Mouse (Mus musculus): ENCODE measurements at regions not wholly inside any gene's neighbourhood (a gene's known extent, or its start where the extent isn't known, plus 50 kb on each side); places are given as distances from the start of the nearest gene placed in this dataset.

DNA sequence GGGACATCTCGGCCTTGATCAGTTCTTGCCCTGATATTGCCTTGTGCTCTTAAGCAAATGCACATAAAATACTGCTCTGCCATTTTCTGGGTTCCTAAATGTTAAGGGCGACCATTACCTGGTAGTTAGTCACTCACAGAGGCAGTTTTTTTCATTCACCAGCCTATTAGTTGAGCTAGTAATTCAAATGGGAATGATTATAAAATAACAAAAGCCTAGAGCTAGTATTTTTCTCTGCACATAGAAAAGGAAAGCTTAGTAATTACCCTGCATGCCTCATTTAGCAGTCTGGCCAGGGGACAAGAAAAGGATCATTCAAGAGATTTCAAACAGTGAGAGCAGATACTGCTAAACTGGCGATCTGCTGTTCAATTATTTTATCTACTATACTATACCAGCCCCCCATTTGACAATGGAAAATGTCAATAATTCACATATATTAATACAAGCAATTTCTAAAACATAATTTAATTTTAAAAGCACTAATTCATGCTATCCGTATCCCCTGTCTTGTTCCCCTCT lies 645.1 kb downstream of the Pdha2 start:
- H3K9me3 ChIP-seq (ENCODE audit: control insufficient read depth, low read length), result no peaks in the 10 kb centered on the region
- H3K36me3 ChIP-seq (ENCODE audit: control insufficient read depth, insufficient read depth, low read length), result no peaks in the 10 kb centered on the region
- no peaks in the 10 kb centered on the region for H3K4me1 ChIP-seq (ENCODE audit: control insufficient read depth, insufficient read depth, low read length)
- WGBS, result 74% methylated on average over 4 of the region's 4 CpGs
- H3K9ac ChIP-seq (ENCODE audit: low read depth, low read length, severe bottlenecking), result no peak overlapping the region
- H3K4me3 ChIP-seq (replicated peaks; ENCODE audit: low read length), result no peak overlapping the region
- H3K27me3 ChIP-seq (ENCODE audit: control insufficient read depth, insufficient read depth, low read length), result no peaks in the 10 kb centered on the region
- DNase-seq (ENCODE audit: low spot score), result no peak
- TF ChIP-seq POLR2A (IDR thresholded peaks at IDR 0.05; ENCODE audit: borderline replicate concordance, extremely low read depth, insufficient read depth, insufficient read length), result no peak
- ATAC-seq (ENCODE audit: low FRiP score, low read depth), result no peak
- no peak overlapping the region for H3K27ac ChIP-seq (replicated peaks; ENCODE audit: low read depth, low read length)
- no peak overlapping the region for H3K4me2 ChIP-seq (replicated peaks; ENCODE audit: low read depth, low read length, severe bottlenecking)

DNA sequence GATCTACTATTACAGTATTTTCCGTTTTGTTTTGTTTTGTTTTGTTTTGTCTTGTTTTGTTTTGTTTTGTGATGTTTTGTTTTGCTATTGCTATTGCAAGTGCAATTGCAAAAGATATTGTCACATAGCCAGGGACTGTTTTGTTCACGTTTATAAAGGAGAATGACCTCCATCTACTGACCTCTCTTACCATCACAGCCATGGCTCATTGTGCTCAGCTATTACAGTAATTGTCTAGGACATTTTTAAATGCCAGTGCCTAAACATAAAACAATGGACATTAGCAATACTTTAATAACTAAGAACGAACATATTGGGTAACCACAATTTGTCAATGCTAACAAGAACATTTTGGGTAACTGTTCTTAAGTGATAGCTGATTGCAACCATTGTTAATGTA lies 657.4 kb downstream of the Pdha2 start:
- 73% methylated on average over 3 of the region's 3 CpGs for WGBS
- Histone ChIP-seq H3K4me3 (replicated peaks; ENCODE audit: low read length) (no peak overlapping the region), H3K9me3 (ENCODE audit: control insufficient read depth, low read length) (no peaks in the 10 kb centered on the region), H3K4me1 (ENCODE audit: control insufficient read depth, insufficient read depth, low read length) (no peaks in the 10 kb centered on the region), H3K9ac (ENCODE audit: low read depth, low read length, severe bottlenecking) (no peak overlapping the region), H3K27me3 (ENCODE audit: control insufficient read depth, insufficient read depth, low read length) (no peaks in the 10 kb centered on the region), H3K4me2 (replicated peaks; ENCODE audit: low read depth, low read length, severe bottlenecking) (no peak overlapping the region), H3K27ac (replicated peaks; ENCODE audit: low read depth, low read length) (no peak overlapping the region), H3K36me3 (ENCODE audit: control insufficient read depth, insufficient read depth, low read length) (no peaks in the 10 kb centered on the region)
- DNase-seq (ENCODE audit: low spot score), result no peak
- TF ChIP-seq POLR2A (IDR thresholded peaks at IDR 0.05; ENCODE audit: borderline replicate concordance, extremely low read depth, insufficient read depth, insufficient read length), result no peak
- ATAC-seq (ENCODE audit: low FRiP score, low read depth), result no peak

DNA sequence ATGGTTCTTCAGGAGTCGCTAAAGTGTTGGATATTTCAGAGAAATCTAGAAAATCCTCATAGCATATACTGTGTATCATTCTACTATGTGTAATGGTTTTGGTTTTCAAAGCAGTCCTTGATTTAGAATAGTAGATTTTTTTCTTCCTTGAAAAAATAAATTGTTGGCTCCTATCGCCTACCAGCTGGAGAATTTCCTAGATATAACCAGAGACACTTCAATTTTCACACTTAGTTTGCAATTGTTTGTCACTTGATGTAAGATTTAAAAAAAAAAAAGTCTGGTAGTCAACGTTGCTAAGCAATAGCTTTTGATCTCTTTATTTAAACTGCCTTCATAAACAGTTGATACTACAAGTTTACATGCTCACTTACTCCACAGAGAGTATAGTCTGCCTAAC lies 663.7 kb downstream of the Pdha2 start:
- H3K9me3 ChIP-seq (ENCODE audit: control insufficient read depth, low read length), result no peaks in the 10 kb centered on the region
- H3K4me3 ChIP-seq (replicated peaks; ENCODE audit: low read length), result no peak overlapping the region
- no peak overlapping the region for H3K9ac ChIP-seq (ENCODE audit: low read depth, low read length, severe bottlenecking)
- no peak overlapping the region for H3K4me2 ChIP-seq (replicated peaks; ENCODE audit: low read depth, low read length, severe bottlenecking)
- no peaks in the 10 kb centered on the region for H3K27me3 ChIP-seq (ENCODE audit: control insufficient read depth, insufficient read depth, low read length)
- DNase-seq (ENCODE audit: low spot score) (no peak), ATAC-seq (ENCODE audit: low FRiP score, low read depth) (no peak)
- TF ChIP-seq POLR2A (IDR thresholded peaks at IDR 0.05; ENCODE audit: borderline replicate concordance, extremely low read depth, insufficient read depth, insufficient read length), result no peak
- no peaks in the 10 kb centered on the region for H3K36me3 ChIP-seq (ENCODE audit: control insufficient read depth, insufficient read depth, low read length)
- H3K4me1 ChIP-seq (ENCODE audit: control insufficient read depth, insufficient read depth, low read length), result no peaks in the 10 kb centered on the region
- H3K27ac ChIP-seq (replicated peaks; ENCODE audit: low read depth, low read length), result no peak overlapping the region
- 76% methylated on average over 3 of the region's 3 CpGs for WGBS

DNA sequence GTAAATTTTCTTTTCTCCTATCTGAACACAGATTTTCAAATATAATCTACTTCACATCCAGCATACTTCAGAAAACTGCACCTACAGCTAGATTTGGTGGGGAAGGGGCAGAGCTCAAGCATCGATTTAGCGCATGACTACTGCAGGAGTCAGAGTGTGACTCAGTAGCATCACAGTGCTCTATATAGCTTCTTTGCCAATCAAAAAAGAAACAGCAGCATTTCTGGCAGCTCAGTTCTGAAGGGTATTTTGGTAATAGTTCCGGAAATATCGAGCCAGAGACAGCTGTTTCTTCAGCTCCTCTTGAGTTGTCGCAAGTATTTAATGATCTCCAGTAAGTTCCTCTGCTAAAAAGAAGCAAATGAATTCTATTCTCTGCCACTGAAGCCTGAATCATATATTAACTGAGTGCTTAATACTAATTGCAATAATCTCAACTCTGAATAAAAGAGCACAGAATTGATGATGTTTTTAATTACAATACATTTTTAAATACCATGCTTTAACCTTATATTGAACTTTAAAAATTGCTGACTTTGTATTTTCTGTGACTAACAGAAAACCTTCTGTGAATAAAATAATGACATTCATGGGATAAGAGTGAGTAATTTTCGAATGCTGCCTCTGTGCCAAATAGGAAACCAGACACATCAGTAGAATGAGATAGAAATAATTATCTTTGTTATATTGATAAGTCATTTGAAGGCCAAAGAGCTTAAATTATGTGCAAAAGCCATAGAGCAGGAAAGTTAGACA lies 680.2 kb downstream of the Pdha2 start:
- Histone ChIP-seq H3K4me3 (replicated peaks; ENCODE audit: low read length) (no peak overlapping the region), H3K27ac (replicated peaks; ENCODE audit: low read depth, low read length) (no peak overlapping the region), H3K9ac (ENCODE audit: low read depth, low read length, severe bottlenecking) (no peak overlapping the region), H3K4me2 (replicated peaks; ENCODE audit: low read depth, low read length, severe bottlenecking) (no peak overlapping the region), H3K9me3 (ENCODE audit: control insufficient read depth, low read length) (no peaks in the 10 kb centered on the region), H3K27me3 (ENCODE audit: control insufficient read depth, insufficient read depth, low read length) (no peaks in the 10 kb centered on the region), H3K36me3 (ENCODE audit: control insufficient read depth, insufficient read depth, low read length) (no peaks in the 10 kb centered on the region), H3K4me1 (ENCODE audit: control insufficient read depth, insufficient read depth, low read length) (no peaks in the 10 kb centered on the region)
- DNase-seq (ENCODE audit: low spot score), result no peak
- no peak for ATAC-seq (ENCODE audit: low FRiP score, low read depth)
- whole genome bisulfite sequencing, result 82% methylated on average over 6 of the region's 6 CpGs
- no peak for TF ChIP-seq POLR2A (IDR thresholded peaks at IDR 0.05; ENCODE audit: borderline replicate concordance, extremely low read depth, insufficient read depth, insufficient read length)

DNA sequence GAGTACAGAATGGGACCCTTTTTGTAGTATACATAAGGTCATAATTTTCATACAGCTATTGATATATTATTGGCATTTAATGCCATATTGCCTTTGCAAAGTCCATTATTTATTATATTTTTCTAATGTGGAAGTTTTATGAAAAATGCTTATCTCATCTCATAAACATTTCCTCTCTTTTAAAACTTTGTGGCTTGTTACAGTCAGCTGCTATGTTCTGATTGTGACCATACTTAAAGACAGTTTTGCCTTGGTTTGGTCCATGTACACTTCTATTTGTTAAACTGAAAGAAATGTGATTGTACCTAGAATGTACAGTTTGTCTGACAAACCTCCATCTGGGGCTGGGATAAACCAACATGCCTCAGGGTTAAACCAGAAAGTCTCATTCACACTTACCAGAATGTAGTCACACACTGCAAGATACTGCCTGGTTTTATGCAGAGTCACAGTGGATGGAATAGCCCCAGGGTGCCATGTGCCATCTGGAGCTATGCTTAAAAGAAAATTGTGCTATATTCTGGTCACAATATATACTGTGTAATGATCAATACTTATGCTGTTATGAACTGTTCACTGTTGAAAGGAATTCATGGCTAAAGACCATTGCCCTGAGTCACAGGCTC lies 690.4 kb downstream of the Pdha2 start:
- H3K9ac ChIP-seq (ENCODE audit: low read depth, low read length, severe bottlenecking), result no peak overlapping the region
- no peak overlapping the region for H3K4me2 ChIP-seq (replicated peaks; ENCODE audit: low read depth, low read length, severe bottlenecking)
- no peaks in the 10 kb centered on the region for H3K27me3 ChIP-seq (ENCODE audit: control insufficient read depth, insufficient read depth, low read length)
- no peaks in the 10 kb centered on the region for H3K9me3 ChIP-seq (ENCODE audit: control insufficient read depth, low read length)
- H3K36me3 ChIP-seq (ENCODE audit: control insufficient read depth, insufficient read depth, low read length), result no peaks in the 10 kb centered on the region
- H3K4me1 ChIP-seq (ENCODE audit: control insufficient read depth, insufficient read depth, low read length), result no peaks in the 10 kb centered on the region
- no peak overlapping the region for H3K27ac ChIP-seq (replicated peaks; ENCODE audit: low read depth, low read length)
- no peak for DNase-seq (ENCODE audit: low spot score)
- TF ChIP-seq POLR2A (IDR thresholded peaks at IDR 0.05; ENCODE audit: borderline replicate concordance, extremely low read depth, insufficient read depth, insufficient read length), result no peak
- no peak for ATAC-seq (ENCODE audit: low FRiP score, low read depth)
- no peak overlapping the region for H3K4me3 ChIP-seq (replicated peaks; ENCODE audit: low read length)
